Mouse (Mus musculus) brain, embryonic 14.5 days (tissue): Measurements from ENCODE around the gene Xpo4. TPM values are rescaled to one million over a fixed set of nuclear protein-coding genes. Genes with fewer than 3 reads are reported as not detected.

Experiments used
- DNase-seq: peaks from one replicate; pipeline ENCODE4 v3.0.0-alpha.2; 2011; ENCODE audit warnings: low read depth
- CTCF ChIP-seq: fragments of 200-500 bp; IDR thresholded peaks from 2 replicates; pipeline ENCODE4 v1.5.1; 2012; ENCODE audit warnings: inconsistent platforms, mild to moderate bottlenecking, moderate library complexity, borderline replicate concordance; ENCODE audit not compliant: insufficient read depth, insufficient read length; ENCODE audit errors: extremely low read depth
- POLR2A ChIP-seq: fragments of 200-500 bp; IDR thresholded peaks from 2 replicates; pipeline ENCODE4 v1.6.1; 2012; ENCODE audit warnings: mild to moderate bottlenecking, inconsistent platforms, borderline replicate concordance; ENCODE audit not compliant: poor library complexity, insufficient read depth, insufficient read length, severe bottlenecking; ENCODE audit errors: extremely low read depth
- polyA plus RNA-seq: library from polyadenylated mRNA; depleted of rRNA; stranded (reverse); fragments of >200 nt; gene quantifications from 2 replicates; pipeline ENCODE4 v1.2.3, GENCODE M21; 2012

Xpo4 gene
- polyA plus RNA-seq, 1 experiment = 10.2 TPM

- TF ChIP-seq CTCF (no peak), POLR2A (peak; percentile 83; the same call in 1 of the 2 replicates)
- DNase-seq = peak; percentile 98
Measured at GRCm38 (mm10) chr14:57571155-57572133, 93.8 kb downstream of the Xpo4 start, which contains the start of gene Eef1akmt1. Eef1akmt1 (minus strand) TSS chr14:57571612.

DNA sequence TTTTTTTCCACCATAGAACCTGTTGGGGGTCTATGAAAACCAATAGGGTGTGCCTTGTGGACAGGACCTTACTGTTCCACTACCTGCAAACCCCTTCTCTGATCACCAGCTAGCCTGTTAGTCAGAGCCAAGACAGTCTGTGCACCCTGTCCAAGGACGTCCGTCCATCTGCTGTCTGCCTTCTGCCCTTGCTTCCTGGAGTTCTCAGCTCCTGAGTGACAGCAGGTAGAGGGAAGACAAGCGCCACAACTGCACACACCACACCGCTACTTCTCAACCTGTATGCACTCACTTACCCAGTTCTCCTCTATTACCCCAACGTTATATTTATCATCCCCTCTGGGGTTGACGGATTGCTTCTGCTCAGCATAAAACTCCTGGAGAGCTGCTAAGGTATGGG is 99.6 kb downstream of the Xpo4 start:
- no peak for TF ChIP-seq CTCF
- TF ChIP-seq POLR2A = no peak
- no peak for DNase-seq

- no peak for DNase-seq
- TF ChIP-seq CTCF = no peak
- no peak for TF ChIP-seq POLR2A
Measured at GRCm38 (mm10) chr14:57556922-57557321, 108.3 kb downstream of the Xpo4 start.

DNA sequence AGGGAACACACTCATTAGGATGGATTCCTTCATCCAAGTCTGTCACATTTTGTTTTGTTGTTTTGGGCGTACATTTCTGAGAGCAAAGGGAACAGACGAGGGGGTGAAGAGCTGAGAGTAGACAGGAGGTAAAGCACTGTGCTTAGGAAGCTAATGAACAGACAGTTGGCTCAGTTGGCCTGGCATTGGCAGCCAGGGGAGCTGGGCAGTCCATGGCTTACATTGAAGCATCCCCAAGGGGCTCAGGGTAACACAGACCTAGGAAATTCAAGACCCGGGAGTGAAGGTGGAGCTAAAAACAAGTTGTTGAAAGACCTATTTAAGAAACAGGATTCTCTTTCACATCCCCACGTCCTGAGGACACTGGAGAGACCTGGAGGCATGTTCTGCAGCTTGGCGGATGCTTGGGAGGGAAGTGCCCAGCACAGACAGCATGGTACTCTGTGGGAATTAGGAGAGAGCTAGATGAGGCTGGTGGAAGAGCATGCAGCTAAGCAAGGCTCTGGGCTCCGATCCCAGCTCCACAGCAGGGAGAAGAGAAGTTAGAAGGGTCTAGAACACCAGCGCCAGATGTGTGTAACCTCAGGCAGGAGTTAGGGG is 109.7 kb downstream of the Xpo4 start:
- DNase-seq = no peak
- no peak for TF ChIP-seq POLR2A
- TF ChIP-seq CTCF = no peak

DNA sequence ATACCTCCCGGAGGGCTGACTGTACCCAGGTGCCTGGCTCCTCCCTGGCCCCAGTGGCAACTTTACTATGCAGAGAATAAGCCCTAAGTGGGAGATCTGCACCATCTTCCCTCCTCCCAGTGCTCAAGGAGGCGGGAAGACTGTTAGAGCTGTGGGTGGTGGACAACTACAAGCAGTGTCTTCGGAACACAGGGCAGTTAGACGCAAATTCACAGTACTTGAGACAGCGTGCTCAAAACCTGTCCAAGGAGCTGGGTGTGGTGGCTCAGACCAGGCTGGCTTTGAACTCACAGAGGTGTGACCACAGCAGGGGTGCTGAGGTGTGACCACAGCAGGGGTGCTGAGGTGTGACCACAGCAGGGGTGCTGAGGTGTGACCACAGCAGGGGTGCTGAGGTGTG is 110.8 kb downstream of the Xpo4 start:
- no peak for TF ChIP-seq CTCF
- DNase-seq = no peak

DNA sequence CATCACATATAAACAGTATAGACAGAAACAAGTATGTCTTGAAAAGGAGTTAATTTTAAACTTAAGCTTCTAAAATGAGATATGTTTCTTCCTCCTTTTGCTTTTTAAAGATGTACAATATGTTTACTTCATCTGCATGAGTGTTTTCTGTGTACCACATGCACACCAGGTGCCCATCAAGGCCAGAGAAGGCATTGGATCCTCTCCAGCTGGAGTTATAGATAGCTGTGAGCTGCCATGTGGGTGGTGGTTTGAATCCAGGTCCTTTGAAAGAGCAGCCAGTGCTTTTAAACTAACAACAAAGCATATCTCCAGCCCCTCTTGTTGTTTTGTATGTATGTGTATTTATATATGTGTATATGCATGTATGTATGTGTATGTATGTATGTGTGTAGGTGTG is 112.3 kb downstream of the Xpo4 start:
- DNase-seq = no peak
- TF ChIP-seq POLR2A (no peak), CTCF (no peak)

GRCm38 (mm10) chr14:57547062-57547461 is 118.2 kb downstream of the Xpo4 start:
- no peak for DNase-seq
- TF ChIP-seq CTCF = no peak
- no peak for TF ChIP-seq POLR2A

DNA sequence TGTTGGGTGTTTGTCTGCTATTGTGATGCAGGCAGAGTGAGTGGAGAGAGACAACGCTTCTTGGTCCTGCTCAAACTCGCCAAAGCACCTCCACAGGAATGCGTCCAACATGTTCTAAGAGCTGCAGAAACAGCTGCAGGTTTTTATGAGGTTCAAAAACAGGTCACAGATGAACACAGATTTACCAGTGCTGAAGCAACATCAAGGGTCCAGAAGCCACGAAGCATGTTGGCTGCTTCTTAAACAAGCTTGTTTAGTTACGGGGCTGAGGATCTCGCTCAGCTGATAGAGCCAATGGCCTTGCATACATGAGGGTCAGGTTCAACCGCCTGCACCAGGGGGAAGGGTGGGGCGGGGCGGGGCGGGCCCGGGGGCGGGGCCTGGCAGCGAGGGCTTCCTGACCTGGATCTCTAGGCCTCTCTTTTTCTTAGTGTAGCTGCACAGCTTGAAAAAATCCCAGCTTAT is 118.6 kb downstream of the Xpo4 start:
- TF ChIP-seq POLR2A = no peak
- no peak for TF ChIP-seq CTCF
- no peak for DNase-seq

DNA sequence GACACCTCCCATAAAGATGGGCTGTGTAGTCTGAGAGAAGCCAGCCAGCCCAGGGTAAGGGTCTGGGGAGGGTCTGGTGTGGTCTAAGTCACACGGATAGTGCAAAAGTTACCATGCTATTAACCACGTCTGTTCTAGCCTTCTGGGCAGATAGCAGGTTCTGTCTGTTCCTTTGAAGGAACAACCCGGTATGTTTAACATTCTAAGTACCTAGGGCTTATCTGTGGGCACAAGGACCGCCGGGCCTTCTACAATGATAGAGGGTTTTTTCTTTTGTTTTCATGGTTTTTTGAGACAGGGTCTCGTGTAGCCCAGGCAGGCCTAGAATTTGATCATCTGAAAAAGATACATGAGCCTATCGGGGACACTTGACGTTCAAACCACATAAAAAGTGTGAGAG is 119.1 kb downstream of the Xpo4 start:
- TF ChIP-seq CTCF (no peak), POLR2A (no peak)
- no peak for DNase-seq

GRCm38 (mm10) chr14:57545526-57545925 is 119.7 kb downstream of the Xpo4 start:
- no peak for DNase-seq
- no peak for TF ChIP-seq CTCF
- TF ChIP-seq POLR2A = no peak

GRCm38 (mm10) chr14:57543420-57544039 is 121.7 kb downstream of the Xpo4 start:
- DNase-seq = no peak
- no peak for TF ChIP-seq CTCF

GRCm38 (mm10) chr14:57542231-57542630 is 123.0 kb downstream of the Xpo4 start:
- TF ChIP-seq POLR2A (no peak), CTCF (no peak)
- DNase-seq = no peak

- DNase-seq = no peak
- TF ChIP-seq CTCF (no peak), POLR2A (no peak)
Measured at GRCm38 (mm10) chr14:57540683-57541082, 124.5 kb downstream of the Xpo4 start.

DNA sequence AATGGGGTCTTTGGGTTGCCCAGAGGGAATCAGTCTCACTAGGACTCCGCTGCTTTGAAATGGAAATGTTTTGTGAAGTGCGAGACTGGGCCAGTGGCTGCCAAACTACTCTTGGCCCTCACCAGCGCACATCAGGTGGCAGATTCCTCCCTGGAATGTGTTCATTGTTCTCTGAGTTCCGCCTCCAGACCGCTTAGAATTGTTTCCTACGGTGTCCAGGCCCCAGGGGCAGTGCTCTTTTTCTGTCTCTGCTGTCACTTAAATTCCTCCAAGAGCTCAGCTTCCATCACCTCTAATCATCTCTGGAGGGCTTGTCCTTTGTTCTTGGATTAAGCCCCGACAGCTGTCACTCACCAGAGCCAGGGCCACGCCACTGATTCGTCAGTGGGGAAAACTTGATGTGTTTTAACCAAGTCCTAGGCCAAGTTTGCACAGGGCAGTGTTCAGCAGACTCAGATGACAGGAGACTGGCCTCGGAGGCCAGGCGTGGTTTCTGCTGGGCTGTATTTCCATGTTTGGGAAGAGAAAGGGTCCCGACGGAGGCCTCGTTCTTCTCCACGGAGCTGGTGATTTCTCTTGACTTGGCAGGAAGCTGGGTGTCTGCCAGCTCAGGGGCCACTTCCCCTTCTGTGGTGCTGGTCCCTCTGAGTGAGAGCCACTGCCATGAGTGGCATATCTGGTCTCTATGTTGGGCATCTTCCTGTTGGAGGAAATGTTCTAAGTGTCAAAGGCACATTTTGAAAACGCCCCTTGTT is 127.8 kb downstream of the Xpo4 start:
- TF ChIP-seq POLR2A (no peak), CTCF (no peak)
- DNase-seq = peak; percentile 79
